Mouse (Mus musculus) hindbrain, postnatal 0 days (tissue): ENCODE data around the gene Slamf8. TPM values are rescaled to one million over a fixed set of nuclear protein-coding genes. Genes with fewer than 3 reads are reported as not detected.
A peak's percentile ranks its signal among the peaks of the same experiment; 100 is the strongest.

ENCODE experiments used
- ATAC-seq: fragments of 200-750 bp; cut with Nextera tagmentation; 2 replicates; pipeline ENCODE4 v1.8.0; 2017; ENCODE audit warnings: mild to moderate bottlenecking, moderate TSS enrichment, moderate library complexity
- DNase-seq: peaks from one replicate; pipeline ENCODE4 v3.0.0-alpha.2; 2015; ENCODE audit warnings: low spot score
- H3K27ac ChIP-seq: fragments of 300-500 bp; sonication (generic); 2 replicates; pipeline ENCODE4 v1.5.1; 2014; ENCODE audit warnings: mild to moderate bottlenecking
- H3K27me3 ChIP-seq: fragments of 300-500 bp; sonication (generic); 2 replicates; pipeline ENCODE4 v1.6.1; 2014; ENCODE audit warnings: low read length, mixed read lengths; ENCODE audit not compliant: insufficient read depth
- H3K36me3 ChIP-seq: fragments of 300-500 bp; sonication (generic); 2 replicates; pipeline ENCODE4 v1.6.1; 2014; ENCODE audit warnings: low read length, mixed read lengths; ENCODE audit not compliant: insufficient read depth
- H3K4me1 ChIP-seq: fragments of 300-500 bp; sonication (generic); 2 replicates; pipeline ENCODE4 v1.6.1; 2014; ENCODE audit warnings: antibody characterized with exemption, low read length, mixed read lengths; ENCODE audit not compliant: insufficient read depth
- H3K4me2 ChIP-seq: fragments of 300-500 bp; sonication (generic); 2 replicates; pipeline ENCODE4 v1.6.1; 2014; ENCODE audit warnings: low read depth, mild to moderate bottlenecking, low read length, moderate library complexity, mixed read lengths
- H3K4me3 ChIP-seq: fragments of 300-500 bp; sonication (generic); 2 replicates; pipeline ENCODE4 v1.5.1; 2014; ENCODE audit warnings: low read length
- H3K9ac ChIP-seq: fragments of 300-500 bp; sonication (generic); replicated peaks from 2 replicates; pipeline ENCODE4 v1.6.1; 2014; ENCODE audit warnings: mild to moderate bottlenecking, low read length, moderate library complexity, mixed read lengths
- H3K9me3 ChIP-seq: fragments of 300-500 bp; sonication (generic); 2 replicates; pipeline ENCODE4 v1.6.1; 2016; ENCODE audit warnings: low read length, mixed read lengths
- CTCF ChIP-seq: IDR thresholded peaks from 2 replicates; pipeline ENCODE4 v1.5.1; 2016; ENCODE audit warnings: antibody characterized with exemption, control low read depth, low read depth
- WGBS: fragments of 180-500 bp; shearing (Covaris S2); extraction: QIAGEN DNeasy Blood & Tissue Kit; methylation state at CpG from one replicate; pipeline ENCODE4 v1.1.7; 2014; 5-methylcytosine and 5-hydroxymethylcytosine counted together
- polyA plus RNA-seq: library from polyadenylated mRNA; unstranded; fragments of >200 nt; fragmentation: Nextera tagmentation; extraction: Ambion mirVana; gene quantifications from 2 replicates; pipeline ENCODE4 v1.2.1, GENCODE M21; 2015
- total RNA-seq: library from RNA; depleted of rRNA; stranded (reverse); fragments of >200 nt; gene quantifications from 2 replicates; pipeline ENCODE4 v1.2.3, GENCODE M21; 2014

The Slamf8 gene
- total and polyA plus RNA-seq, 2 experiments from 2014 or later: not detected

DNA sequence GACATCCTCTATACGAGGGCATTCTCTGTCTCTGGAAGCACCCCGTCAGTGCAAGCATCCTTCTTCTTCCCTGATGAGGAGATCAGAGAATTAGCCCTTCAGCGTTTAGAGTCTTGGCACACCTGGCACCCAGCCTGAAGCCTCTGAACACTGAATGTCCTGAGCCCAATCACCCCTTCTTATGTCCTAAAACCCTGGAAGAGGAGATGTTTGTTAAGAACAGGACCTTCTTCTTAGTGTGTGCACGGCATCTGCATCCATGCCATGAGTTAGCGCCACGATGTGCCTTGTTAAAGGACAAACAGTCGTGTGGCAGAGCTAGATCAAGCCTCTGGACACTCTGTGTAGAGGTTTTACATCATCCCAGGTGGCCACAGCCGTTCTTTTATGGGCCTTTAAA lies 7.9 kb downstream of the Slamf8 start:
- no peaks in the 10 kb centered on the region for H3K36me3 ChIP-seq
- WGBS: 85% methylated on average over 8 of the region's 8 CpGs
- no peaks in the 10 kb centered on the region for H3K27me3 ChIP-seq
- H3K4me1 ChIP-seq: peaks cover 6% of the 10 kb centered on the region
- H3K4me3 ChIP-seq: no peak overlapping the region
- TF ChIP-seq CTCF: no peak
- no peak overlapping the region for H3K4me2 ChIP-seq
- H3K27ac ChIP-seq: no peak overlapping the region
- H3K9ac ChIP-seq: no peak overlapping the region
- DNase-seq: no peak
- no peaks in the 10 kb centered on the region for H3K9me3 ChIP-seq
- ATAC-seq: no peak

DNA sequence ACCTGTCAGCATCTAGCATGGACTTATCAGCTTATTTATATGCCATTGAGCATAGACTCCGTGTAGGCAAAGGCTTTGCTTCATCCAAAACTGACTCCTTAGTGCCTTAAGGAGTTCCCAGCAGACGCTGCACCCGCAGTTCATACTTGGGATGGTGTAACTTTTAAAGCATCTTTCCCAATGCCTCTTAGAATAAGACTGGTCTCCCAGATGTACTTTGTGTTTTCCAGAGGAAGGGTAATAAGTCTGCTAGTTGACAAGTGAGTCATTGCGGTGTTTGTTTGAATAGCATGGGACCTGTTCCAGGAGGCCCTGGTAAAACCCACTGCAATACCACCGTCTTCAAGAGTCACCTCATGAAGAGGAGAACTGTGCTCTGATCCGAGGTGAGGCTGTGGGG lies 10.3 kb downstream of the Slamf8 start:
- no peak for DNase-seq
- H3K36me3 ChIP-seq: no peaks in the 10 kb centered on the region
- 77% methylated on average over 6 of the region's 6 CpGs for WGBS

DNA sequence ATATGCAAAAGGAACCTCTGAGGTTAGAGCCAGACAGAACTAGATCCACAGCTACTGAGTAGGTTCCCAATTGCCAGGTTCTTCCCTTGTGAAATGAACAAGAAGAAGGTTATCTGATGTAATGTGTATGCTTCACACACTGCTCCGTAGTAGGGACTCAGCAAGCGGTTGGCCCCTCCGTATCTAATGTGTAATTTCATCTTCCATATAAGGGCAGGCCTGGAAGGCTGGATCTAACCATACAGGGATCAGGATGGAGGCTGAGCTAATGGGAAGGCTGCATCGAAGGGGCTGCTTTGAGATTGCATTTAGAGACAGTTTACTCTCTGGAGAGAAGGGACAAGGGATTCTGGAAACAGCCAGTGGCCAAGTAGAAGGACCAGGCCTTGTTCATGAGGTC lies 22.6 kb downstream of the Slamf8 start:
- H3K27ac ChIP-seq: no peak overlapping the region
- 55% methylated on average over 4 of the region's 4 CpGs for WGBS
- no peak overlapping the region for H3K9ac ChIP-seq
- no peak for TF ChIP-seq CTCF
- no peaks in the 10 kb centered on the region for H3K36me3 ChIP-seq
- H3K27me3 ChIP-seq: 0 out of 2 replicates have a peak, but pooled peaks cover 3% of the 10 kb centered on the region
- H3K9me3 ChIP-seq: no peaks in the 10 kb centered on the region
- H3K4me3 ChIP-seq: no peak overlapping the region
- H3K4me2 ChIP-seq: no peak overlapping the region
- H3K4me1 ChIP-seq: no peaks in the 10 kb centered on the region
- DNase-seq: no peak
- no peak for ATAC-seq

More for the DNA sequence above, 10.3 kb downstream of the Slamf8 start:
- Histone ChIP-seq H3K4me2 (no peak overlapping the region), H3K27me3 (no peaks in the 10 kb centered on the region), H3K4me3 (no peak overlapping the region), H3K27ac (no peak overlapping the region), H3K9ac (no peak overlapping the region), H3K4me1 (no peaks in the 10 kb centered on the region), H3K9me3 (no peaks in the 10 kb centered on the region)
- TF ChIP-seq CTCF: no peak
- ATAC-seq: no peak

DNA sequence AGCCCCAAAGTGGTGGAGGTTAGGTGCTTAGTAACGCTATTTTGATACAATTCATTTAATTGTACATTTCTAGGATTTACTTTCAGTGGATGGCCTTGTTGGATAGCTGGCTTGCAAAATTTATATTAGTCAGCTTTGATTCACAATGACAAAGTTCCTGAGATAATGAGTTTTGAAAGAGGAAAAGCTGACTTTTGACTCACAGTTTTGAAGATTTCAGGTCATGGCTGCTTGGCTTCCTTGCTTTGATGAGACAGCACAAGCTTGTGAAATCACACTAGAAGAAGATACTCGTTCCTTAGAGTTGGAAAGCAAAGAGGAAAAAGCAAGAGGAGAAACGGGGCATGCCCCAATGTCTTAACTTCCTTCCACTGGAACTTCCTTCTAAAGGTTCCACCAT lies 24.2 kb downstream of the Slamf8 start:
- no peak overlapping the region for H3K4me2 ChIP-seq
- ATAC-seq (no peak), DNase-seq (no peak)
- no peak overlapping the region for H3K9ac ChIP-seq
- WGBS: 72% methylated on average over 3 of the region's 3 CpGs
- no peaks in the 10 kb centered on the region; the same call in 1 of the 2 replicates for H3K4me1 ChIP-seq
- no peaks in the 10 kb centered on the region for H3K27me3 ChIP-seq
- no peak for TF ChIP-seq CTCF
- no peaks in the 10 kb centered on the region for H3K9me3 ChIP-seq
- no peak overlapping the region for H3K27ac ChIP-seq
- H3K4me3 ChIP-seq: no peak overlapping the region
- no peaks in the 10 kb centered on the region for H3K36me3 ChIP-seq

DNA sequence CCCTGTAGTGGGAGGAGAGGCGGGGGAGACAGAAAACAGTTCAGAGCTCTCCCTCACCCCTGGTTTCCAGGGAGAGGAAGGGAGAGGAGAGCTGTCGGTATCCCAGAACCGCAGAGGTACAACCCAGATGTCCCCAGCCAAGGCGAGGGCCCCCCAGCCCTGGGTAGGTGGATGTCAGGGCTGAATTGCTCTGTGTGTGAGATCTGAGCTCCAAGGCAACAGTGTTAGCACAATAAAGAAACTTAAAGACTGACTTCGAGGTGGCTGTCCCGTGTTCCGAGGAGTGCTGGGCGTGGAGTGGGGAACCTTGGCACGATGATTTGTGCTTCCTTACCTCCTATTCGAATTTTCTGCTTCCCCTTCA lies 26.9 kb downstream of the Slamf8 start:
- H3K27ac ChIP-seq: peak overlapping the region; percentile 64; the same call in 1 of the 2 replicates
- TF ChIP-seq CTCF: no peak

DNA sequence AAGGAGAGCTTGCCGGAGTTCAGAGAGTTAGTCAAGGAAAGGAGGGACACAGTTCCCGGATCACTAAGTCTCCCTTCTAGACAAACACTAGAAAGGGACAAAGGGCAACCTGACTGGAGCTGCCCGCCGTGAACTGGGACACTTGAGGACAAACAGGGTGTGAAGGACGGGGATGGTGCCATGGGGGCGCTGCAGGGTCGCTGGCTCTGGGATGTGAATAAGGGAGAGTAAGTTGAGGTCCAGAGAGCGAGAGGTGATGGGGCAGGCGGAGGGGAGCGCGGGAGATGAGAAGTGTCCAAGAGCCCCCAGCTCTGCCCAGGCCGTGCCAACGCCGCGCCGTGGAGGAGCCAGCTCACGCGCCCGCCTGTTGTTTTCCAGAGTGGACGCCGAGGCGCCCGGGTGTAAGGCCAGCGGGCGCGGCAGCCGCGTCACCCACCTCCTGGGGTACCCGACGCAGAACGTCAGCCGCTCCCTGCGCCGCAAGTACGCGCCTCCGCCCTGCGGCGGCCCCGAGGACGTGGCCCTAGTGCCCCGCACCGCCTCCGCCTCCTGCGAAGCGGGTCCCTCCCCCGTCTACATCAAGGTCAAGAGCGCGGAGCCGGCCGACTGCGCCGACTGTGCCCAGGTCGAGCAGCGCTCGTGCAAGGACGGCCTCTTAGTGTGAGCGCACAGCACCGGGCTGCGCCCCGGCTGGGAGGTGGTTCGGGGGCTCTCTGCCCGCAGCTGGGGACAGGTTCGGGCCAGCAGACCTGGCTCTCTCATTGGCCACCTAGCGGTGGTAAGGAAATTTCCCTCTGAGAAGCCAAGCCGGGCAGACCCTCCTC lies 27.5 kb downstream of the Slamf8 start:
- Histone ChIP-seq H3K4me1 (no peaks in the 10 kb centered on the region; the same call in 1 of the 2 replicates), H3K4me3 (peak overlapping the region; percentile 51), H3K4me2 (peak overlapping the region; percentile 98), H3K27me3 (peaks cover 2% of the 10 kb centered on the region; the same call in 1 of the 2 replicates), H3K27ac (peak overlapping the region; percentile 64), H3K36me3 (no peaks in the 10 kb centered on the region), H3K9me3 (no peaks in the 10 kb centered on the region), H3K9ac (peak overlapping the region; percentile 65)
- peak; percentile 80 for TF ChIP-seq CTCF
- ATAC-seq (peak; percentile 89), DNase-seq (peak; percentile 87)
- under 1% methylated on average over 52 of the region's 66 CpGs for WGBS

More for the DNA sequence above, 26.9 kb downstream of the Slamf8 start:
- Histone ChIP-seq H3K27me3 (no peaks in the 10 kb centered on the region), H3K9ac (peak overlapping the region; percentile 65), H3K36me3 (no peaks in the 10 kb centered on the region), H3K9me3 (no peaks in the 10 kb centered on the region), H3K4me2 (peak overlapping the region; percentile 98), H3K4me1 (no peaks in the 10 kb centered on the region; the same call in 1 of the 2 replicates), H3K4me3 (peak overlapping the region; percentile 51)
- ATAC-seq (no peak; the same call in 1 of the 2 replicates), DNase-seq (no peak)
- WGBS: 3% methylated on average over 10 of the region's 10 CpGs

DNA sequence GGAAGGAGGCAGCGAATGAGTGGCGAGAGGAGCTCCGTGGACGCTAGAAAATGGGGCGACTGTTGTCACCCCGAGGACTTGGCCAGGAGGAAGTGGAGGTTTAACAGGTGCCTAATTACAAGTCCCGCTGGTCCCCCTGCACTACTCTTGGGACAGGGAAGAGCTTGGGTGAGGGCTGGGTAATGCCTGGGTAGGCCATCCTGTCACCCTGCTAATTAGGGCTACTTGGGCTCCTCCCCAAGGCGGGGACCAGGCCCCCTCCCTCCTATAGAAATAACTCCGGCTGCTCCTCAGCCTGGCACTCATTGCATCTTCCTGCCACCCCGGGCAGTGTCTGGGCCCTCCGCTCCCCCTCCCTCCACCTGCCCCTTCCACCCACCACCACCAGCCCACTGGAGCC lies 34.7 kb downstream of the Slamf8 start, which contains the start of gene Vsig8:
Vsig8 (plus strand) TSS at position 301 of the 400 bp plus-strand sequence.
- 79% methylated on average over 11 of the region's 11 CpGs for WGBS
- H3K9ac ChIP-seq: no peak within 1 kb of the TSS
- no peaks in the 10 kb centered on the region for H3K4me1 ChIP-seq
- peaks cover 4% of the 10 kb centered on the region; the same call in 1 of the 2 replicates for H3K27me3 ChIP-seq
- no peaks in the 10 kb centered on the region for H3K9me3 ChIP-seq
- H3K4me3 ChIP-seq: no peak within 1 kb of the TSS
- no peak for TF ChIP-seq CTCF
- H3K27ac ChIP-seq: no peak within 1 kb of the TSS
- H3K36me3 ChIP-seq: no peaks in the 10 kb centered on the region
- H3K4me2 ChIP-seq: no peak within 1 kb of the TSS
- ATAC-seq (no peak), DNase-seq (no peak)
